Mouse (Mus musculus): Measurements from ENCODE around the gene Sdk2. TPM values are rescaled to one million over a fixed set of nuclear protein-coding genes. Genes with fewer than 3 reads are reported as not detected.

Gene Sdk2
- total and polyA plus RNA-seq, 3 experiments: 1.2 to 4.8 (median 1.3) TPM

- Histone ChIP-seq H3K4me2 (ENCODE audit: insufficient read depth, low read depth, poor library complexity, severe bottlenecking) (no peak overlapping the region), H3K79me2 (replicated peaks; ENCODE audit: control insufficient read depth, extremely low read depth, insufficient read depth, poor library complexity, severe bottlenecking) (no peaks in the 10 kb centered on the region), H3K9ac (ENCODE audit: insufficient read depth, low read depth) (no peak overlapping the region), H3K4me3 (replicated peaks in 1 of 3; ENCODE audit: low read depth in 2 of 3, low read length in 2 of 3, poor library complexity in 1 of 3) (no peak overlapping the region), H3K36me3 (replicated peaks in 1 of 2; ENCODE audit: control insufficient read depth in 1 of 2, insufficient read depth in 1 of 2, low read length in 1 of 2) (no peaks in the 10 kb centered on the region), H3K9me3 (replicated peaks; ENCODE audit: low read length) (no peaks in the 10 kb centered on the region), H3K4me1 (ENCODE audit: control insufficient read depth in 1 of 2, insufficient read depth in 2 of 2) (no peaks in the 10 kb centered on the region), H3K27ac (ENCODE audit: insufficient read depth, low read depth) (no peak overlapping the region), H3K27me3 (replicated peaks) (no peaks in the 10 kb centered on the region)
- in situ Hi-C loops (cut with MboI; ENCODE audit: low pct_ligation_motif_present, low pct_unique_long_range_greater_than_20kb, low sequenced_read_pairs): loop anchor here (25.0 kb wide), 2 partner anchors 519 to 619 kb away; no protein-coding TSS in a partner anchor
- dilution Hi-C loops (cut with MboI; ENCODE audit: extremely low pct_ligation_motif_present, extremely low pct_unique_long_range_greater_than_20kb, low sequenced_read_pairs): no loop called here
- TF ChIP-seq CHD2 (IDR thresholded peaks at IDR 0.05; ENCODE audit: low read length): no peak
- no peak for DNase-seq (ENCODE audit: extremely low read depth)
These were observed 260.3 kb downstream of the Sdk2 start for GRCm38 (mm10) chr11:113806382-113807077.

DNA sequence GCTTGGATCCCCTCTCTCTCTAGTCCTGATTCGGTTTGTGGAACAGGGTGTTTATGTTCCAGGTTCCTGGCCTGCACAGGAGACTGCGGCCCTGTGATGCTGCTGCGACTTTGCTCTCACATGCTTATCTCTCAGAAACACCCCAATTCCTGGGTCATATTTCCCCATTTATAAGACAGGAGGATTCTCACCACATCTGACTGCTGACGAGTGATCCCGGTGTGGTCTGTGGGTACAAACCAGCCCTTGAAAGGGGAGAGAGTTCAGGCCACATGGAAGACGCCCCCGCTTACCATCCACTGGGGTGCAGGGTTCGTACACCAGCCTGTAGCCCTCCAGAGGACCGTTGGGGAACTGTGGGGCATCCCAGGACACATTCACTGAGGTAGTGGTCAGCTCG lies 260.9 kb downstream of the Sdk2 start:
- Histone ChIP-seq H3K79me2 (replicated peaks; ENCODE audit: control insufficient read depth, extremely low read depth, insufficient read depth, poor library complexity, severe bottlenecking) (no peaks in the 10 kb centered on the region), H3K27me3 (replicated peaks) (no peaks in the 10 kb centered on the region), H3K9me3 (replicated peaks; ENCODE audit: low read length) (no peaks in the 10 kb centered on the region), H3K36me3 (replicated peaks in 1 of 2; ENCODE audit: control insufficient read depth in 1 of 2, insufficient read depth in 1 of 2, low read length in 1 of 2) (no peaks in the 10 kb centered on the region), H3K27ac (ENCODE audit: insufficient read depth, low read depth) (no peak overlapping the region), H3K4me3 (replicated peaks in 1 of 3; ENCODE audit: low read depth in 2 of 3, low read length in 2 of 3, poor library complexity in 1 of 3) (no peak overlapping the region), H3K4me1 (ENCODE audit: control insufficient read depth in 1 of 2, insufficient read depth in 2 of 2) (no peaks in the 10 kb centered on the region), H3K4me2 (ENCODE audit: insufficient read depth, low read depth, poor library complexity, severe bottlenecking) (no peak overlapping the region), H3K9ac (ENCODE audit: insufficient read depth, low read depth) (no peak overlapping the region)
- no peak for DNase-seq (ENCODE audit: extremely low read depth)
- TF ChIP-seq CHD2 (IDR thresholded peaks at IDR 0.05; ENCODE audit: low read length) (no peak), UBTF (IDR thresholded peaks at IDR 0.05; ENCODE audit: low read depth, low read length) (no peak), MAZ (IDR thresholded peaks at IDR 0.05; ENCODE audit: low read depth, low read length) (no peak), ZKSCAN1 (IDR thresholded peaks at IDR 0.05; ENCODE audit: borderline replicate concordance, low read depth, low read length) (no peak), NELFE (IDR thresholded peaks at IDR 0.05; ENCODE audit: low read depth, low read length) (no peak), ZC3H11A (IDR thresholded peaks at IDR 0.05; ENCODE audit: low read depth, low read length) (no peak), HCFC1 (IDR thresholded peaks at IDR 0.05; ENCODE audit: low read depth, low read length) (no peak), POLR2AphosphoS2 (IDR thresholded peaks at IDR 0.05; ENCODE audit: low read depth, low read length) (no peak), ZMIZ1 (IDR thresholded peaks at IDR 0.05; ENCODE audit: low read depth, low read length) (no peak), MYC (IDR thresholded peaks at IDR 0.05; ENCODE audit: low read depth, low read length) (no peak)
- dilution Hi-C loops (cut with MboI; ENCODE audit: extremely low pct_ligation_motif_present, extremely low pct_unique_long_range_greater_than_20kb, low sequenced_read_pairs): no loop called here
- in situ Hi-C loops (cut with MboI; ENCODE audit: low pct_ligation_motif_present, low pct_unique_long_range_greater_than_20kb, low sequenced_read_pairs): loop anchor here (25.0 kb wide), 2 partner anchors 519 to 619 kb away; no protein-coding TSS in a partner anchor

GRCm38 (mm10) chr11:113803321-113803941 lies 263.4 kb downstream of the Sdk2 start:
- dilution Hi-C loops (cut with MboI; ENCODE audit: extremely low pct_ligation_motif_present, extremely low pct_unique_long_range_greater_than_20kb, low sequenced_read_pairs): no loop called here
- no peak overlapping the region for H3K4me2 ChIP-seq (ENCODE audit: insufficient read depth, low read depth, poor library complexity, severe bottlenecking)
- no peaks in the 10 kb centered on the region for H3K4me1 ChIP-seq (ENCODE audit: control insufficient read depth in 1 of 2, insufficient read depth in 2 of 2)
- no peaks in the 10 kb centered on the region for H3K27me3 ChIP-seq (replicated peaks)
- H3K27ac ChIP-seq (ENCODE audit: insufficient read depth, low read depth): no peak overlapping the region
- H3K9me3 ChIP-seq (replicated peaks; ENCODE audit: low read length): no peaks in the 10 kb centered on the region
- H3K4me3 ChIP-seq (replicated peaks in 1 of 3; ENCODE audit: low read depth in 2 of 3, low read length in 2 of 3, poor library complexity in 1 of 3): no peak overlapping the region
- H3K9ac ChIP-seq (ENCODE audit: insufficient read depth, low read depth): no peak overlapping the region
- no peaks in the 10 kb centered on the region for H3K36me3 ChIP-seq (replicated peaks in 1 of 2; ENCODE audit: control insufficient read depth in 1 of 2, insufficient read depth in 1 of 2, low read length in 1 of 2)
- H3K79me2 ChIP-seq (replicated peaks; ENCODE audit: control insufficient read depth, extremely low read depth, insufficient read depth, poor library complexity, severe bottlenecking): no peaks in the 10 kb centered on the region
- peak; percentile 92 for TF ChIP-seq CHD2 (IDR thresholded peaks at IDR 0.05; ENCODE audit: low read length)
- TF ChIP-seq NELFE (IDR thresholded peaks at IDR 0.05; ENCODE audit: low read depth, low read length): no peak
- DNase-seq (ENCODE audit: extremely low read depth): peak; percentile 67
- in situ Hi-C loops (cut with MboI; ENCODE audit: low pct_ligation_motif_present, low pct_unique_long_range_greater_than_20kb, low sequenced_read_pairs): loop anchor here (25.0 kb wide), 2 partner anchors 516 to 616 kb away; no protein-coding TSS in a partner anchor

Data from CH12.LX (cell line).